Mouse (Mus musculus) forebrain, embryonic 11.5 days (tissue): ENCODE measurements around the gene Sema5a. TPM values are rescaled to one million over a fixed set of nuclear protein-coding genes. Genes with fewer than 3 reads are reported as not detected.

ENCODE experiments used
- ATAC-seq: fragments of 200-750 bp; cut with Nextera tagmentation; replicated peaks from 2 replicates; pipeline ENCODE4 v1.8.0; 2017; ENCODE audit warnings: moderate TSS enrichment; ENCODE audit not compliant: low FRiP score
- DNase-seq: peaks from one replicate; pipeline ENCODE4 v3.0.0-alpha.2; 2017; ENCODE audit warnings: low spot score
- H3K27ac ChIP-seq: fragments of 300-500 bp; sonication (generic); 2 replicates; pipeline ENCODE4 v1.5.1; 2014; ENCODE audit warnings: low read depth, low read length
- H3K27me3 ChIP-seq: fragments of 300-500 bp; sonication (generic); 2 replicates; pipeline ENCODE4 v1.6.1; 2014; ENCODE audit warnings: mild to moderate bottlenecking, low read length, mixed read lengths; ENCODE audit not compliant: control insufficient read depth, insufficient read depth
- H3K36me3 ChIP-seq: fragments of 300-500 bp; sonication (generic); 2 replicates; pipeline ENCODE4 v1.6.1; 2014; ENCODE audit warnings: mild to moderate bottlenecking, low read length, moderate library complexity, mixed read lengths; ENCODE audit not compliant: control insufficient read depth, insufficient read depth
- H3K4me1 ChIP-seq: fragments of 300-500 bp; sonication (generic); replicated peaks from 2 replicates; pipeline ENCODE4 v1.6.1; 2014; ENCODE audit warnings: low read length, mixed read lengths; ENCODE audit not compliant: control insufficient read depth, insufficient read depth
- H3K4me2 ChIP-seq: fragments of 300-500 bp; sonication (generic); 2 replicates; pipeline ENCODE4 v1.6.1; 2014; ENCODE audit warnings: low read depth, mild to moderate bottlenecking, low read length, moderate library complexity, mixed read lengths; ENCODE audit not compliant: severe bottlenecking
- H3K4me3 ChIP-seq: fragments of 300-500 bp; sonication (generic); 2 replicates; pipeline ENCODE4 v1.5.1; 2014; ENCODE audit warnings: low read depth, low read length
- H3K9ac ChIP-seq: fragments of 300-500 bp; sonication (generic); 2 replicates; pipeline ENCODE4 v1.6.1; 2014; ENCODE audit warnings: low read length
- H3K9me3 ChIP-seq: fragments of 300-500 bp; sonication (generic); 2 replicates; pipeline ENCODE4 v1.6.1; 2016; ENCODE audit warnings: low read length, mixed read lengths; ENCODE audit not compliant: control insufficient read depth
- WGBS: fragments of 180-500 bp; shearing (Covaris S2); extraction: QIAGEN DNeasy Blood & Tissue Kit; methylation state at CpG from one replicate; pipeline ENCODE4 v1.1.7; 2014; 5-methylcytosine and 5-hydroxymethylcytosine counted together
- polyA plus RNA-seq: library from polyadenylated mRNA; unstranded; fragments of >200 nt; fragmentation: Nextera tagmentation; extraction: Ambion mirVana; gene quantifications from 2 replicates; pipeline ENCODE4 v1.2.1, GENCODE M21; 2014

Sema5a gene
- polyA plus RNA-seq, 1 experiment from 2014 or later: 16.2 TPM

- Histone ChIP-seq H3K27ac (no peak overlapping the region), H3K9me3 (no peaks in the 10 kb centered on the region), H3K27me3 (no peaks in the 10 kb centered on the region), H3K4me3 (no peak overlapping the region), H3K4me2 (no peak overlapping the region), H3K36me3 (no peaks in the 10 kb centered on the region), H3K4me1 (peaks cover 14% of the 10 kb centered on the region), H3K9ac (no peak overlapping the region)
- ATAC-seq: no peak
- no peak for DNase-seq
- 61% methylated on average over 4 of the region's 4 CpGs for WGBS
These were observed 83.9 kb downstream of the Sema5a start for GRCm38 (mm10) chr15:32328370-32329004.

- Histone ChIP-seq H3K4me3 (no peak overlapping the region), H3K27ac (0 out of 2 replicates have a peak overlapping the region, but pooled peaks have one; percentile 8), H3K4me1 (peaks cover 14% of the 10 kb centered on the region), H3K4me2 (no peak overlapping the region), H3K9ac (no peak overlapping the region), H3K36me3 (no peaks in the 10 kb centered on the region), H3K9me3 (no peaks in the 10 kb centered on the region), H3K27me3 (no peaks in the 10 kb centered on the region)
- ATAC-seq: no peak
- WGBS: 73% methylated on average over 10 of the region's 10 CpGs
- no peak for DNase-seq
These were observed 85.2 kb downstream of the Sema5a start for GRCm38 (mm10) chr15:32329670-32330330.

GRCm38 (mm10) chr15:32330427-32330826 is 85.8 kb downstream of the Sema5a start:
- H3K9ac ChIP-seq: no peak overlapping the region
- H3K4me1 ChIP-seq: peaks cover 14% of the 10 kb centered on the region
- 45% methylated on average over 8 of the region's 8 CpGs for WGBS
- H3K27me3 ChIP-seq: no peaks in the 10 kb centered on the region
- no peak for DNase-seq
- H3K4me2 ChIP-seq: no peak overlapping the region
- no peak overlapping the region for H3K27ac ChIP-seq
- no peak overlapping the region for H3K4me3 ChIP-seq
- no peaks in the 10 kb centered on the region for H3K9me3 ChIP-seq
- 0 out of 2 replicates have a peak, but pooled peaks have one; percentile 30 for ATAC-seq
- no peaks in the 10 kb centered on the region for H3K36me3 ChIP-seq

GRCm38 (mm10) chr15:32331037-32331436 is 86.4 kb downstream of the Sema5a start:
- Histone ChIP-seq H3K9ac (no peak overlapping the region), H3K27me3 (no peaks in the 10 kb centered on the region), H3K36me3 (no peaks in the 10 kb centered on the region), H3K4me2 (no peak overlapping the region), H3K4me1 (peaks cover 14% of the 10 kb centered on the region), H3K4me3 (no peak overlapping the region), H3K9me3 (no peaks in the 10 kb centered on the region), H3K27ac (no peak overlapping the region)
- 70% methylated on average over 2 of the region's 2 CpGs for WGBS
- ATAC-seq (no peak), DNase-seq (no peak)

GRCm38 (mm10) chr15:32333456-32333855 is 88.8 kb downstream of the Sema5a start:
- no peaks in the 10 kb centered on the region for H3K27me3 ChIP-seq
- 85% methylated on average over 2 of the region's 2 CpGs for WGBS
- DNase-seq (no peak), ATAC-seq (no peak)
- no peaks in the 10 kb centered on the region for H3K9me3 ChIP-seq
- H3K9ac ChIP-seq: no peak overlapping the region
- no peak overlapping the region for H3K4me2 ChIP-seq
- H3K27ac ChIP-seq: no peak overlapping the region
- H3K36me3 ChIP-seq: no peaks in the 10 kb centered on the region
- no peak overlapping the region for H3K4me3 ChIP-seq
- H3K4me1 ChIP-seq: peaks cover 13% of the 10 kb centered on the region

- Histone ChIP-seq H3K27me3 (no peaks in the 10 kb centered on the region), H3K9ac (no peak overlapping the region), H3K4me3 (no peak overlapping the region), H3K4me1 (no peaks in the 10 kb centered on the region; the same call in 1 of the 2 replicates), H3K9me3 (no peaks in the 10 kb centered on the region), H3K36me3 (no peaks in the 10 kb centered on the region), H3K4me2 (no peak overlapping the region), H3K27ac (no peak overlapping the region)
- DNase-seq (no peak), ATAC-seq (no peak)
- WGBS: 90% methylated on average over 3 of the region's 3 CpGs
These were observed 93.2 kb downstream of the Sema5a start for GRCm38 (mm10) chr15:32337810-32338209.

- Histone ChIP-seq H3K9ac (no peak overlapping the region), H3K4me3 (no peak overlapping the region), H3K9me3 (no peaks in the 10 kb centered on the region), H3K4me1 (no peaks in the 10 kb centered on the region; the same call in 1 of the 2 replicates), H3K27me3 (no peaks in the 10 kb centered on the region), H3K4me2 (no peak overlapping the region), H3K36me3 (no peaks in the 10 kb centered on the region), H3K27ac (no peak overlapping the region)
- ATAC-seq (no peak), DNase-seq (no peak)
- 55% methylated on average over 3 of the region's 3 CpGs for WGBS
These were observed 94.2 kb downstream of the Sema5a start for GRCm38 (mm10) chr15:32338721-32339290.

- Histone ChIP-seq H3K4me1 (no peaks in the 10 kb centered on the region; the same call in 1 of the 2 replicates), H3K4me3 (no peak overlapping the region), H3K27me3 (no peaks in the 10 kb centered on the region), H3K9me3 (no peaks in the 10 kb centered on the region), H3K36me3 (no peaks in the 10 kb centered on the region), H3K4me2 (no peak overlapping the region), H3K9ac (no peak overlapping the region), H3K27ac (no peak overlapping the region)
- no peak for DNase-seq
- WGBS: 49% methylated on average over 5 of the region's 5 CpGs
- ATAC-seq: no peak
These were observed 94.8 kb downstream of the Sema5a start for GRCm38 (mm10) chr15:32339426-32339825.
